Mouse (Mus musculus): ENCODE measurements around the gene Sowaha. TPM values are rescaled to one million over a fixed set of nuclear protein-coding genes. Genes with fewer than 3 reads are reported as not detected.

The Sowaha gene
- polyA plus RNA-seq, 1 experiment: not detected

DNA sequence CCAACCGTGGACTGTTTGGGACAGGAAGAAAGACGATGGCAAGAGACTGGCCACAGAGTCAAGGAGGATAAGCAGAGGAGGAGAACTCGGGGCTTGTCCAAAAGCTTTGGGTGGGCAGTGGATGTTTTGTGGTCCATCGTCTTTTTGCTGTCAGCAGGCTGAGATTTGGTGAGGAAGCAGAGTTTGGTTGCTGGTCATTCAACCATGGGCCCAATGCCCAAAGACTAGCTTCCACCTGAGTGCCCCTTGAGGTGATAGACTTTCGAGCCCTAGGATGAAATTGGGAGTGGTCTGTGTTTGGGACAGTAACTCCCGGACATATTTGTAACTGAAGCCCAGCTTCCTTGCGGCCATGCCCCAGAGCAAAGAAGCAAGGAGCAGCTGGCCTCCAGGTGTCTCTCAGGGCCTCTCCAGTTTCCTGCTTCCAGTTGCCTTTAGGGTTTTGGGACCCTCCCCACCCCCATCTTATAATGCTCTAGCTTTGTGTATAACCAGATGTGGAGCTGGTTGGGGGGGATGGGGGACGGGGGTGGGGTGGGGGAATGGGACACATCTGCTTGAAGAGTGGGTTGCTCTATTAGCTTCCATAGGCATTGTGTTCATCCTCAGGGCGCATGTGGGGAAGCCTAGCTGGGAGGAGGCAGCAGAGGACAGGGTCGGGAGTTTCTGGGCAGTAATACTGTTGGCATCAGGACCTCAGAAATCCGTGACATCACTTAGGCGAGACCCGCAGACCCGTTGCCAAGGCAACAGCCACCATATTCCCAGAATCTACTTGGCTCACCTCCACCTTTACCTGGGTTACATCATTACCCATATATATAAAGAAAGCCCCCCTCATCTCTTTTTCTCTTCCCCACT is 43.7 kb upstream of the Sowaha start:
- TF ChIP-seq CTCF (IDR thresholded peaks at IDR 0.05; ENCODE audit: low read depth, low read length) (no peak), POLR2A (IDR thresholded peaks at IDR 0.05; ENCODE audit: insufficient read depth, low read length) (no peak), EP300 (IDR thresholded peaks at IDR 0.05; ENCODE audit: insufficient read depth, low read depth, low read length) (no peak)
- Histone ChIP-seq H3K4me3 (ENCODE audit: low read depth, low read length) (no peak overlapping the region), H3K9ac (ENCODE audit: low read depth, poor library complexity, severe bottlenecking) (no peak overlapping the region), H3K27me3 (ENCODE audit: control insufficient read depth, insufficient read depth, low read length, poor library complexity, severe bottlenecking) (no peaks in the 10 kb centered on the region), H3K9me3 (replicated peaks; ENCODE audit: control insufficient read depth, insufficient read depth, low read length, poor library complexity, severe bottlenecking) (no peaks in the 10 kb centered on the region), H3K4me1 (ENCODE audit: control insufficient read depth, insufficient read depth, low read length) (peaks cover 7% of the 10 kb centered on the region), H3K36me3 (ENCODE audit: control insufficient read depth, insufficient read depth, low read length, poor library complexity, severe bottlenecking) (no peaks in the 10 kb centered on the region), H3K27ac (ENCODE audit: insufficient read depth, low read length) (no peak overlapping the region)

DNA sequence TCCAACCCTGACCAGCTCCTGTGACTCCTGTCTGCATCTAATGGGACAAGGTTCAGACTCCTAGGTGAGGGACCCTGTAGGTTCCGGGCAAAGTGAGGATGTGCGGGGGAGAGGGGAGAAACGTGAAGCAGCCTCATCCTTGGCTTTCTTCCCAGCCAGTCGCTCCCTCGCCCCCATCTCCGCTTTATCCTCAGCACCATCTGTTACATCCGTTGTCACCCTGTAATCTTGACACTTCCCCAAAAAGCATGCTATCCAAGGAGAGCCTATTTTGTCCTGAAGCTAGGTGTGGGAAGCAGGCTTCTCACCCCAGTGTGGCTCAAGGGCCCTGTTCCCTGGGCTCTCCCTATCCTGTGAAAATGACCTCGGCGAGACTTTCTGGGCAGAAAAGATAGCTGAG is 42.9 kb upstream of the Sowaha start:
- H3K9me3 ChIP-seq (replicated peaks; ENCODE audit: control insufficient read depth, insufficient read depth, low read length, poor library complexity, severe bottlenecking): no peaks in the 10 kb centered on the region
- peaks cover 7% of the 10 kb centered on the region for H3K4me1 ChIP-seq (ENCODE audit: control insufficient read depth, insufficient read depth, low read length)
- no peak overlapping the region for H3K9ac ChIP-seq (ENCODE audit: low read depth, poor library complexity, severe bottlenecking)
- no peak overlapping the region for H3K27ac ChIP-seq (ENCODE audit: insufficient read depth, low read length)
- no peaks in the 10 kb centered on the region for H3K27me3 ChIP-seq (ENCODE audit: control insufficient read depth, insufficient read depth, low read length, poor library complexity, severe bottlenecking)
- H3K4me3 ChIP-seq (ENCODE audit: low read depth, low read length): no peak overlapping the region
- H3K36me3 ChIP-seq (ENCODE audit: control insufficient read depth, insufficient read depth, low read length, poor library complexity, severe bottlenecking): no peaks in the 10 kb centered on the region
- TF ChIP-seq CTCF (IDR thresholded peaks at IDR 0.05; ENCODE audit: low read depth, low read length) (no peak), POLR2A (IDR thresholded peaks at IDR 0.05; ENCODE audit: insufficient read depth, low read length) (no peak), EP300 (IDR thresholded peaks at IDR 0.05; ENCODE audit: insufficient read depth, low read depth, low read length) (no peak)

DNA sequence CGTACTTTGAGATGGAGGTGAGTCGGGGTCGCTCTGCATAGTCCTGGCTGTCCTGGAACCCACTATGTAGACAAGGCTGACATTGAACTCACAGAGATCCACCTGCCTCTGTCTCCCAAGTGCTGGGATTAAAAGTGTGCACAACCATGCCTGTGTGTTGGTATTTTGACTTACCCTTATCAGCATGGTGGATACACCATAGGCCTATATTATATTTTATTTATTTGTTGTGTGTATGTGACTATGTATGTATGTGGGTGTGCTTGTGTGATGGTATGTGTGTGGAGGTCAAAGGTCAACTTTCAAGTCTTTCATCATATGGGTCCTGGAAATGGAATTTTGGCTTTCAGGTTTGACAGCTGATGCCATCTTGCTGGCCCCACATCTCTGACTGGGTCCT is 42.3 kb upstream of the Sowaha start:
- Histone ChIP-seq H3K4me3 (ENCODE audit: low read depth, low read length) (no peak overlapping the region), H3K9me3 (replicated peaks; ENCODE audit: control insufficient read depth, insufficient read depth, low read length, poor library complexity, severe bottlenecking) (no peaks in the 10 kb centered on the region), H3K27me3 (ENCODE audit: control insufficient read depth, insufficient read depth, low read length, poor library complexity, severe bottlenecking) (no peaks in the 10 kb centered on the region), H3K36me3 (ENCODE audit: control insufficient read depth, insufficient read depth, low read length, poor library complexity, severe bottlenecking) (no peaks in the 10 kb centered on the region), H3K4me1 (ENCODE audit: control insufficient read depth, insufficient read depth, low read length) (peaks cover 7% of the 10 kb centered on the region), H3K27ac (ENCODE audit: insufficient read depth, low read length) (no peak overlapping the region), H3K9ac (ENCODE audit: low read depth, poor library complexity, severe bottlenecking) (no peak overlapping the region)
- no peak for TF ChIP-seq CTCF (IDR thresholded peaks at IDR 0.05; ENCODE audit: low read depth, low read length)
- TF ChIP-seq EP300 (IDR thresholded peaks at IDR 0.05; ENCODE audit: insufficient read depth, low read depth, low read length): no peak
- no peak for TF ChIP-seq POLR2A (IDR thresholded peaks at IDR 0.05; ENCODE audit: insufficient read depth, low read length)

DNA sequence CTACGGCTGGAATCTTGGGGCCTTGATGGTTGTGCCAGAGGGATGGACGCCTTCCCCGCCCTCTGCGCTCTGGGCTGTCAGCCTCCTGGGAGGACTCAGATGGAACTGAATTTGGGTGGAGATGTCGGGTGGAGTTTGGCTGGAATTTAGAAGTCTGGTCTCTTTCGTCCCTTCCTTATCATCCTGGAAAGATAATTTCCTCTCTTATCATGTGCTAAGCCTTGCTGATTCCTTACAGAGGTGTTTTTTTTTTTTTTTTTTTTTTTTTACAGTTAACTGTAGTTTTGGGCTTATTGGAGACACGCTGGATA is 41.7 kb upstream of the Sowaha start:
- Histone ChIP-seq H3K4me3 (ENCODE audit: low read depth, low read length) (no peak overlapping the region), H3K9ac (ENCODE audit: low read depth, poor library complexity, severe bottlenecking) (no peak overlapping the region), H3K4me1 (ENCODE audit: control insufficient read depth, insufficient read depth, low read length) (peaks cover 7% of the 10 kb centered on the region), H3K27ac (ENCODE audit: insufficient read depth, low read length) (no peak overlapping the region), H3K27me3 (ENCODE audit: control insufficient read depth, insufficient read depth, low read length, poor library complexity, severe bottlenecking) (no peaks in the 10 kb centered on the region), H3K36me3 (ENCODE audit: control insufficient read depth, insufficient read depth, low read length, poor library complexity, severe bottlenecking) (no peaks in the 10 kb centered on the region), H3K9me3 (replicated peaks; ENCODE audit: control insufficient read depth, insufficient read depth, low read length, poor library complexity, severe bottlenecking) (no peaks in the 10 kb centered on the region)
- TF ChIP-seq POLR2A (IDR thresholded peaks at IDR 0.05; ENCODE audit: insufficient read depth, low read length): no peak
- TF ChIP-seq EP300 (IDR thresholded peaks at IDR 0.05; ENCODE audit: insufficient read depth, low read depth, low read length): no peak
- no peak for TF ChIP-seq CTCF (IDR thresholded peaks at IDR 0.05; ENCODE audit: low read depth, low read length)

DNA sequence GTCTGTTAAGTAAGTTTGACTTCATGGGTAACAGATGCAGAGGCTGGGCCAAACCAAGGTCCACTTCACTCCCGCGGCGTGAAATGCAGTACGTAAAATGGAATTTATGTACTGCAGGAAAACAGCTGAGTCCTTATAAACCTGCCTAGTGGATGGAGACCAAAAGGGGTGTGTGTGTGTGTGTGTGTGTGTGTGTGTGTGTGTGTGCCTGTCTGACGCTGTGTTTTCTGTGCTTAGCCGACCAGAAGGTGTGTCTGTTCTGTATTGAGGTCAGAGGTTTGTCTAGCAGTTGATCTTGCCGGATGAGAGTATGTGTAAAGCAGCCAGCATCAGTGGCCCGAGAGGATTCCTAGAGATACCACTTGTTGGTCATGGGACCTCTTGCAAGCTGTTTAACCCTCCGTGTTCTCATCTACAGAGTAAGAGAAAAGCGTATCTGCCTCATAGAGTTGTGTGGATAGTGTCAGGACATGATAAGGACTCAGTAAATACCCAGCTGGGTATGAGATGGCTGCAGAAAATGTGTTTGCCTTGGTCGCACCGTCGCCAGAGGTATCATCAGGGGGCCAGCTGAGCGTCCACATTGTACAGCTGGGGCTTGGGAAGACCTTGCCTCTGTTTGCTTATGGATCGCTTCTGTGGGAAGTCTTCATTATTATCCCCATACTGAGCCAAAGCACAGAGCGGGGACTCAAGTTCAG is 41.2 kb upstream of the Sowaha start:
- no peak overlapping the region for H3K27ac ChIP-seq (ENCODE audit: insufficient read depth, low read length)
- H3K36me3 ChIP-seq (ENCODE audit: control insufficient read depth, insufficient read depth, low read length, poor library complexity, severe bottlenecking): no peaks in the 10 kb centered on the region
- H3K9ac ChIP-seq (ENCODE audit: low read depth, poor library complexity, severe bottlenecking): 0 out of 2 replicates have a peak overlapping the region, but pooled peaks have one; percentile 92
- peak overlapping the region; percentile 19 for H3K4me3 ChIP-seq (ENCODE audit: low read depth, low read length)
- peaks cover 7% of the 10 kb centered on the region for H3K4me1 ChIP-seq (ENCODE audit: control insufficient read depth, insufficient read depth, low read length)
- TF ChIP-seq CTCF (IDR thresholded peaks at IDR 0.05; ENCODE audit: low read depth, low read length): no peak
- TF ChIP-seq POLR2A (IDR thresholded peaks at IDR 0.05; ENCODE audit: insufficient read depth, low read length): no peak
- no peak for TF ChIP-seq EP300 (IDR thresholded peaks at IDR 0.05; ENCODE audit: insufficient read depth, low read depth, low read length)
- H3K27me3 ChIP-seq (ENCODE audit: control insufficient read depth, insufficient read depth, low read length, poor library complexity, severe bottlenecking): no peaks in the 10 kb centered on the region
- H3K9me3 ChIP-seq (replicated peaks; ENCODE audit: control insufficient read depth, insufficient read depth, low read length, poor library complexity, severe bottlenecking): no peaks in the 10 kb centered on the region
